Mouse (Mus musculus) spleen, adult 2 months (tissue): ENCODE data around the gene Fdx1l. TPM values are rescaled to one million over a fixed set of nuclear protein-coding genes. Genes with fewer than 3 reads are reported as not detected.
A peak's percentile ranks its signal among the peaks of the same experiment; 100 is the strongest.
"Not testable (repeated sequence)": the region's sequence is repeated elsewhere in the genome, so short reads cannot be mapped to it uniquely, and the experiment has no call there.

Source experiments
- DNase-seq, 2 experiments: peaks; one replicate each; pipeline versions ENCODE4 v3.0.0 to v3.0.0-alpha.2; 2012 to 2021; ENCODE audit warnings: low spot score in 2 of 2, low read depth in 1 of 2
- H3K27ac ChIP-seq: fragments of 200-500 bp; 2 replicates; pipeline ENCODE4 v1.5.1; 2012; ENCODE audit warnings: low read length, inconsistent platforms; ENCODE audit not compliant: insufficient read depth
- H3K27me3 ChIP-seq: fragments of 200-500 bp; 2 replicates; pipeline ENCODE4 v1.6.1; 2012; ENCODE audit warnings: mild to moderate bottlenecking, moderate library complexity, low read length, inconsistent platforms; ENCODE audit not compliant: control insufficient read depth, insufficient read depth
- H3K36me3 ChIP-seq: fragments of 200-500 bp; 2 replicates; pipeline ENCODE4 v1.6.1; 2012; ENCODE audit warnings: mild to moderate bottlenecking, low read length, inconsistent platforms; ENCODE audit not compliant: control insufficient read depth, insufficient read depth
- H3K4me1 ChIP-seq: fragments of 200-500 bp; 2 replicates; pipeline ENCODE4 v1.6.1; 2011; ENCODE audit warnings: inconsistent platforms; ENCODE audit not compliant: control insufficient read depth, insufficient read depth, insufficient read length
- H3K4me3 ChIP-seq: fragments of 200-500 bp; 2 replicates; pipeline ENCODE4 v1.5.1; 2011; ENCODE audit warnings: mild to moderate bottlenecking, inconsistent platforms; ENCODE audit not compliant: insufficient read depth, insufficient read length; ENCODE audit errors: extremely low read depth
- CTCF ChIP-seq: fragments of 200-500 bp; IDR thresholded peaks from 2 replicates; pipeline ENCODE4 v1.5.1; 2011; ENCODE audit warnings: mild to moderate bottlenecking, inconsistent platforms; ENCODE audit not compliant: insufficient read depth, insufficient read length, insufficient replicate concordance; ENCODE audit errors: extremely low read depth
- POLR2A ChIP-seq: fragments of 200-500 bp; IDR thresholded peaks from 2 replicates; pipeline ENCODE4 v1.6.1; 2011; ENCODE audit warnings: low read depth, low read length, inconsistent platforms
- WGBS: fragments of 180-500 bp; shearing (Covaris S2); methylation state at CpG from one replicate; pipeline ENCODE4 v1.1.7; 2018; 5-methylcytosine and 5-hydroxymethylcytosine counted together
- polyA plus RNA-seq: library from polyadenylated mRNA; depleted of rRNA; stranded (reverse); fragments of >200 nt; gene quantifications from 2 replicates; pipeline ENCODE4 v1.2.3, GENCODE M21; 2012

Gene Fdx1l
- polyA plus RNA-seq, 1 experiment: 38.3 TPM

DNA sequence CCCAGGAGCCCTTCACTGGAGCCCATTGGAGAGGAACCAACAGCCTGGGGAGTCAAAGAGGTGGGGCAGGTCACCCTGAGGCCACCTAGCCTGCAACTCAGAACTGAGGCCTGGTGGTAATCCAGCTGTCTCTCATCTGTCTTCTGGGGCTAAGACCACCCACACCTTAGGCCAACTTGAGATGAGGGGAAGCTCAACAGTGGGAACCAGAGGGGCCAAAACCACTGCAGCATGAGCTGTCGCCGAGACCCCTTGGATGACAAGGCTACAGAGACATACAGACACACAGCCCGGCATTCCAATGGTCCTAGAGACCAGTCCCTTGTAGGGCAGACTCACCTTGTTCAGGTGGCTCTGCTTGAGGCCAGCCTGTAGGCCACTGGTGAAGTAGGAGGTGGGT is 2.2 kb upstream of the Fdx1l start:
- Histone ChIP-seq H3K36me3 (peaks cover 33% of the 10 kb centered on the region), H3K27ac (no peak overlapping the region), H3K4me1 (peaks cover 6% of the 10 kb centered on the region; the same call in 1 of the 2 replicates), H3K27me3 (no peaks in the 10 kb centered on the region), H3K4me3 (no peak overlapping the region)
- no peak for TF ChIP-seq POLR2A
- no peak for TF ChIP-seq CTCF
- 96% methylated on average over 3 of the region's 3 CpGs for WGBS
- no peak for DNase-seq

DNA sequence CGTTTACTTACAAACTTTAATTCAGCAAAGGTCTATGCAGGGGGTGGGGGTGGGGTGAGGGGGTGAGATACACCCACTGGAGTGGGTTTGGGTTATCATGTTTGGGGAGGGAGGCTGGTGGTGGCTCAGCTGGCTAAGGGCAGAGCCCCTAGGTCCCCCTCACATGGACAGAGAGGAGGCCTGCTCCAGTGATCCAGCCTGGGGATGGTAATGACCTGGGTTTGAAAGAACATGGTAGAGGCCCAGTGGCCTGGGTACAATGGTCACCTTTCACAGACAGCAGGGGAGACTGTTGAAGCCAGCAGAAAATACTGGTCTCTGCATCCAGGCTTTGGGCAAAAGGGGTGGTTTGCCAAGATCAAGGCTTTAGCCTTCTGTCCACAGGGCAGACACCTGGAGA is 759 bp upstream of the Fdx1l start:
- DNase-seq: no peak
- no peak overlapping the region for H3K27ac ChIP-seq
- 67% methylated on average over 1 of the region's 1 CpGs for WGBS
- no peak overlapping the region for H3K4me3 ChIP-seq
- H3K36me3 ChIP-seq: peaks cover 19% of the 10 kb centered on the region
- no peaks in the 10 kb centered on the region for H3K27me3 ChIP-seq
- H3K4me1 ChIP-seq: peaks cover 6% of the 10 kb centered on the region; the same call in 1 of the 2 replicates
- no peak for TF ChIP-seq POLR2A
- no peak for TF ChIP-seq CTCF

DNA sequence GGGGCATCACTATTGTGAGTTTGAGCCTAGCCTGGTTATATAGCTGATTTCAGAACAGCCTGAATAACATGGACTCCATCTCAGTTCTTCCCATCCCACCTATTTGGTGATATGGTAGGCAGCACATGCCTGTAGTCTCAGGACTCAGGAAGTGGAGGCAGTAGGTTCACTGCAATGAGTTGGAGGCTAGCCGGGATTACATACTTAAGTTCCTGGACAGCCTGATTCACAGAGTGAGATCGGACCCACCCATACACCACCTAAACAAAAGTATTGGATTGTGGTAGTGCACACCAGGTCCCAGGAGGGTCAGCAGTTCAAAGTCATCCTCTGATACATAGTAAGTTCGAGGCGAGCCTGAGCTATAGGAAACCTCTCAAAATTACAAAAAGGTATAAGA is 773 bp downstream of the Fdx1l start:
- Histone ChIP-seq H3K4me3 (peak overlapping the region; percentile 77), H3K36me3 (peaks cover 10% of the 10 kb centered on the region), H3K4me1 (peaks cover 6% of the 10 kb centered on the region; the same call in 1 of the 2 replicates), H3K27ac (no peak overlapping the region), H3K27me3 (no peaks in the 10 kb centered on the region)
- no peak for DNase-seq
- WGBS: 10% methylated on average over 4 of the region's 4 CpGs
- no peak for TF ChIP-seq CTCF
- no peak for TF ChIP-seq POLR2A

DNA sequence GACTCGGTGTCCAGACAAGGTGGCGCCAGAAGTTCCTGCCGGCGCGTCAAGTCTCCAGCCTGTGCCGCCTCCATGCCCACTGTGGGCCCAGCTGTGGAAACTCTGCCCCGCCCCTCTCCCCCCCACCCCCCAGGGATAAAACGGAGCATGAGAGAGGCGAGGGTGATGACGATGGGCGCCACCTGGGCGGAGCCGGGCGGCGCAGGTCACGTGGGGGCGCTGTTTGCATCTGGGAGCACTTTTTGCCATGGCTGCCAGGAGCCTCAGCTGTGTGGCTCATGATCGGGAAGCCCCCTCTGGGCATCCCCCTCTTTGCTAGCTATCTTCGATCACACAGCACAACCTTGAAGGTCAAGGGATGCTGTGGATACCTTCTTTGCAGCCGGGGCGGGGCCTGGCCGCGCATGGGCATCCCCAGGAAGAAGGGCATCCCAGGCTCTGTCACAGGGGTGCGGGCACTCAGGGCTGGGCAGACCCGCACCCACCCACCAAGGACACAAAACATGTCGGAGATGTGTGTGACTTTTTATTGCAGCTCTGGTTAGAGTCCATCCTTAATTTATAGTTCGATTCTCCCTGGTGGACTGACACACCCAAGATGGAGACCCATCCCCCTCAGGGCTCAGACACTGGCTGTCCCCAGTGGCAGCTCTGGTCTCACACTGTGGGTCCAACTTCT is 6.3 kb downstream of the Fdx1l start, which contains the start of gene Zglp1:
TSS of gene Zglp1 (minus strand) at position 88 of the 679 bp plus-strand sequence.
- TF ChIP-seq POLR2A (no peak), CTCF (no peak)
- DNase-seq: no peak
- H3K4me3 ChIP-seq: no peak within 1 kb of the TSS
- H3K36me3 ChIP-seq: peaks cover 13% of the 10 kb centered on the region
- no peak within 1 kb of the TSS for H3K27ac ChIP-seq
- WGBS: 93% methylated on average over 27 of the region's 27 CpGs
- H3K27me3 ChIP-seq: no peaks in the 10 kb centered on the region
- H3K4me1 ChIP-seq: no peaks in the 10 kb centered on the region; the same call in 1 of the 2 replicates

DNA sequence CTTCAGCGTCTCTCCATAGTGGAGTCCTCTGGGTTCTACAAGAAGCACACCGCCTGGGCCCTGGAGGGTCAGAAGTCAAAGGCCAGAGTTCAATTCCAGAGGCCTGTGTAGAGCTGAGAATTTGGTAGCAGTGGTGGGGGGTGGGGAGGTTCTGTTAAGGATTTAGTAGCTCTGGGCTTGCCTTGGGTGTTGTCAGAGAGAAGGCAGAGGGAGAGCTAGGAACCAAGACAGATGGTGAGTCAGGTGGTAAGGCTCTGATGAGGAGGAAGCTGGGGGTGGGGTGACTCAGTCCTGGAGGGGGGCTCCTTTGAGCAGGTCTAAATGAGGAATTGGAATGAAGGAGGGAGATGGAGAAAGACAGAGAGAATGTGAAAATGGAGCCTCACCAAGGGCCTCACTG is 10.5 kb downstream of the Fdx1l start:
- DNase-seq: no peak
- peaks cover 13% of the 10 kb centered on the region for H3K36me3 ChIP-seq
- WGBS: 93% methylated on average over 2 of the region's 2 CpGs
- H3K27me3 ChIP-seq: no peaks in the 10 kb centered on the region
- no peaks in the 10 kb centered on the region for H3K4me1 ChIP-seq
- no peak overlapping the region for H3K27ac ChIP-seq
- TF ChIP-seq CTCF (no peak), POLR2A (no peak)
- no peak overlapping the region for H3K4me3 ChIP-seq

DNA sequence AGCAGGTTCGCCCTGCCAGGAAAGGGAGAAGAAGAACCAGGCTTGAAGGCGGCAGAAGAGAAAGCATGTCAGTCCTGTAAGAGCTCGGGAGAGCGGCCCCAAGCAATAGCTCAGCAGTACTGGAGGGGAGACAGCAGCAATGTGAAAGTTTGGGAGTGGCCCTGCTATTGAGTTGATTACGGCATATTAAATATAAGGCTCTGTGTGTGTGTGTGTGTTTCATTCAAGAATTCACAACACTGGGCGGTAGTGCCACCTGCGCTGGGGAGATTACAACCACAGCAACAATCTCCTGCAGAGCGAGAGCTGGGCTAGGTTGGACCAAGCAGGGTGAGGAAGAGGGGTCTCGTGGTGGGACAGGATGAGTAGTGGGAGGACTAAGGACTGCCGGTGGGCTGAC is 21.8 kb downstream of the Fdx1l start:
- H3K4me3 ChIP-seq: no peak overlapping the region
- 73% methylated on average over 10 of the region's 10 CpGs for WGBS

DNA sequence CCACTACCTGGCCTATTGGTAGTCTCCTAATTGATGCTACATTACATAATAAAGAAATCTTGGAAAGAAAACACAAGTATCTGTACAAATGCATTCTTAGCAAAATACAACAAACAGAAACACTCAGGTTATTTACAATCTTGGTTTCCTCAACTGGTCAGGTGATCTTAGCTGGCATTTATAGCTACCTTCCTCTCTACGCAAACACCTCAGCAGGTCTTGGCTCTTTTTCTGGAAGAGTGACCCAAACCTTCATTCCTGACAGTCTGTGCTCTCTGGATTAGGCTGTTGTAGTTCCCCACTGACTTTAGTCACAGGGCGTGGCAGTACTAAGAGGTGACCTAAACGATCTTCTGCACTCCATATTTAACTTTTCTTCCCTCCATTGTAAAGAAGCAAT is 28.2 kb downstream of the Fdx1l start:
- Histone ChIP-seq H3K4me1 (no peaks in the 10 kb centered on the region), H3K36me3 (no peaks in the 10 kb centered on the region), H3K4me3 (no peak overlapping the region), H3K27ac (no peak overlapping the region), H3K27me3 (no peaks in the 10 kb centered on the region)
- 78% methylated on average over 3 of the region's 3 CpGs for WGBS
- no peak for DNase-seq
- TF ChIP-seq POLR2A: no peak
- TF ChIP-seq CTCF: no peak

More for the DNA sequence above, 21.8 kb downstream of the Fdx1l start:
- no peak for TF ChIP-seq POLR2A
- TF ChIP-seq CTCF: no peak
- no peak for DNase-seq
- Histone ChIP-seq H3K27ac (no peak overlapping the region), H3K27me3 (no peaks in the 10 kb centered on the region), H3K4me1 (no peaks in the 10 kb centered on the region), H3K36me3 (no peaks in the 10 kb centered on the region)

DNA sequence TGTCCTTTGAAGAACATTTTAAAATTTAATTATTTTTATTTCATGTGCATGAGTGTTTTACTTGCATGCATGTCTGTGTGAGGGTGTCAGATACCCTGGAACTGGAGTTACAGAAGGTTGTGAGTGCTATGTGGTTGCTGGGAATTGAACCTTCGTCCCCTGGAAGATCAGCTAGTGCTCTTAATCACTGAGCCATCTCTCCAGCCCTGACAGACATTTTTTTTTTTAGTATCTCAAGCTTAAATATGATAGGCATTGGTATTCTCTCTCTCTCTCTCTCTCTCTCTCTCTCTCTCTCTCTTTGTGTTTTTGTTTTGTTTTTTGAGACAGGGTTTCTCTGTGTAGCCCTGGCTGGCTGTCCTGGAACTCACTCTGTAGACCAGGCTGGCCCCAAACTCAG is 28.6 kb downstream of the Fdx1l start:
- H3K27ac ChIP-seq, DNase-seq, H3K4me3 ChIP-seq, H3K27me3 ChIP-seq, H3K36me3 ChIP-seq, H3K4me1 ChIP-seq: not testable (repeated sequence)
- 69% methylated on average over 1 of the region's 1 CpGs for WGBS
